Mouse (Mus musculus) stomach, embryonic 15.5 days (tissue): ENCODE data around the gene Vezf1. TPM values are rescaled to one million over a fixed set of nuclear protein-coding genes. Genes with fewer than 3 reads are reported as not detected.

ENCODE experiments used
- ATAC-seq: fragments of 200-750 bp; cut with Nextera tagmentation; 2 replicates; pipeline ENCODE4 v1.8.0; 2017; ENCODE audit warnings: low read depth, moderate number of reproducible peaks, moderate TSS enrichment; ENCODE audit not compliant: insufficient read depth, low FRiP score
- H3K27ac ChIP-seq: fragments of 300-500 bp; sonication (generic); 2 replicates; pipeline ENCODE4 v1.5.1; 2015; ENCODE audit warnings: mild to moderate bottlenecking, inconsistent platforms
- H3K27me3 ChIP-seq: fragments of 300-500 bp; sonication (generic); replicated peaks from 2 replicates; pipeline ENCODE4 v1.6.1; 2015; ENCODE audit warnings: inconsistent platforms
- H3K36me3 ChIP-seq: fragments of 300-500 bp; sonication (generic); 2 replicates; pipeline ENCODE4 v1.6.1; 2015; ENCODE audit warnings: inconsistent platforms
- H3K4me1 ChIP-seq: fragments of 300-500 bp; sonication (generic); 2 replicates; pipeline ENCODE4 v1.6.1; 2015; ENCODE audit warnings: inconsistent platforms
- H3K4me2 ChIP-seq: fragments of 300-500 bp; sonication (generic); 2 replicates; pipeline ENCODE4 v1.6.1; 2015; ENCODE audit warnings: mild to moderate bottlenecking, inconsistent platforms
- H3K4me3 ChIP-seq: fragments of 300-500 bp; sonication (generic); replicated peaks from 2 replicates; pipeline ENCODE4 v1.5.1; 2015; ENCODE audit warnings: inconsistent platforms
- H3K9ac ChIP-seq: fragments of 300-500 bp; sonication (generic); 2 replicates; pipeline ENCODE4 v1.6.1; 2015; ENCODE audit warnings: inconsistent platforms
- H3K9me3 ChIP-seq: fragments of 300-500 bp; sonication (generic); 2 replicates; pipeline ENCODE4 v1.6.1; 2016; ENCODE audit warnings: inconsistent platforms
- WGBS: fragments of 180-500 bp; shearing (Covaris S2); methylation state at CpG from one replicate; pipeline ENCODE4 v1.1.7; 2015; 5-methylcytosine and 5-hydroxymethylcytosine counted together
- polyA plus RNA-seq: library from polyadenylated mRNA; unstranded; fragments of >200 nt; fragmentation: Nextera tagmentation; extraction: Ambion mirVana; gene quantifications from 2 replicates; pipeline ENCODE4 v1.2.1, GENCODE M21; 2015

Vezf1 gene
- polyA plus RNA-seq, 1 experiment from 2014 or later, result 34.0 TPM

DNA sequence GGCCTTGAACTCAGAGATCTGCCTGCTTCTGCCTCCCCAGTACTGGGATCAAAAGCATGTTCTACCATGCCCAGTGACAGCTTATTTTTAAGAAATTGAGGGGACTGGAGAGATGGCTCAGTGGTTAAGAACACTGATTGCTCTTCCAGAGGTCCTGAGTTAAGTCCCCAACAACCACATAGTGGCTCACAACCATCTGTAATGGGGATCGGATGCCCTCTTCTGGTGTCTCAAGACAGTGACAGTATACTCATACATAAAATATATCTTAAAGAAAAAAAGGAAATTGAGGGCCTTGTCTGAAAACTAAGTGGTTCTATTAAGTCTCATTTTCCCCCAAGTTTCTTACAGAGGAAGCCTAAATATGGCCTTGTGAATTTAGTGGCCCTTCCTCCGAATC lies 10.3 kb upstream of the Vezf1 start:
- Histone ChIP-seq H3K27ac (no peak overlapping the region), H3K4me1 (no peaks in the 10 kb centered on the region), H3K36me3 (peaks cover 4% of the 10 kb centered on the region; the same call in 1 of the 2 replicates), H3K9me3 (no peaks in the 10 kb centered on the region), H3K27me3 (no peaks in the 10 kb centered on the region), H3K4me3 (no peak overlapping the region), H3K4me2 (no peak overlapping the region), H3K9ac (no peak overlapping the region)
- no peak for ATAC-seq
- WGBS, result 81% methylated on average over 2 of the region's 2 CpGs

DNA sequence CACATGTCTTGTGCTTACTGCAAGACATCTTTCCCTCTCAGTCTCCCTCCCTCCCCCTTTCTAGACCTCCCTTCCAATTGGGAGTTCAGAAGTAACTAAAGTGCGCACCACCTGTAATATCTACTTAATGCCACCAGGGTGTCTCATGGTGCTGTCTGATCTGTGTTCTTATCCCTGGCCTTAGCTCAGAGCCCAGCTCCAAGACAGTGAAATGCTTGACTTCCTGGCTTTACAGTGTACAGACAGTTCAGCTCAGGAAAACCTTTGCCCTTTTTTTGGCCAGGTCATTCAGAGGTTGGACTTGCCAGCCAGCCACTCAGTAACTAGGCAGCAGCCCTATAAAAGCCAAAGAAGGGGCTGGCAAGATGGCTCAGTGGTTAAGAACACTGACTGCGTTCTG lies 8.9 kb upstream of the Vezf1 start:
- no peak overlapping the region for H3K4me2 ChIP-seq
- peak; percentile 75 for ATAC-seq
- 45% methylated on average over 2 of the region's 2 CpGs for WGBS

DNA sequence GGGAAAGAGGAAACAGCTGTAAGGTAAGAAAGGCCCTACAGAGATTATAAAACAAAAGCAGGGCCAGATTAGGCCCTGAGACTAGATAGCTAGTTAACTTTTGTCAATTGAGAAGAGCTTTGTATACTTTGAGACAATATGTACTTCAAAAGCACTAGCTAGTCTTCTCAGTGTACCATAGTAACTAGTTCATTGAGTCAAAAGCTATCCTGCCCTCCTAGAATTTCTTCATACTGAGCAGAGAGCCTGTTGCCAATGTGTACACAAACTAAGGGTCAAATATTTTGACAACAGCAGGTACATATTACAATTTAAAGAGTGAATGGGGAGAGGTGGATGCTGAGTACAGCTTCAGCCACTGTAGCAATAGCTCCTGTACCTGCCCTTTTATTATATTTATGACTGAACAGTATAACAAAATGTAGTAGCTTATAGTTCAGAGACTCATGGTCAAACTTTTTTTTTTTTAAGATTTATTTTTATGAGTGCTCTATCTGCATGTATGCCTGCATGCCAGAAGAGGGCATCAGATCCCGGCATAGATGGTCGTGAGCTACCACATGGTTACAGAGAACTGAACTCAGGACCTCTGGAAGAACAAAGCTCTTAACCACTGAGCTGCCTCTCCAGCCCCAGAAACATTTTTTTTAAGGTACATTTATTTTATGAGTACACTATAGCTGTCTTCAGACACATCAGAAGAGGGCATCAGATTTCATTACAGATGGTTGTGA lies 6.0 kb upstream of the Vezf1 start:
- H3K27me3 ChIP-seq, result no peaks in the 10 kb centered on the region

More for the DNA sequence above, 8.9 kb upstream of the Vezf1 start:
- no peaks in the 10 kb centered on the region for H3K36me3 ChIP-seq
- no peaks in the 10 kb centered on the region for H3K9me3 ChIP-seq
- no peaks in the 10 kb centered on the region for H3K27me3 ChIP-seq
- no peak overlapping the region for H3K27ac ChIP-seq
- no peak overlapping the region for H3K9ac ChIP-seq
- H3K4me3 ChIP-seq, result no peak overlapping the region
- no peaks in the 10 kb centered on the region for H3K4me1 ChIP-seq

DNA sequence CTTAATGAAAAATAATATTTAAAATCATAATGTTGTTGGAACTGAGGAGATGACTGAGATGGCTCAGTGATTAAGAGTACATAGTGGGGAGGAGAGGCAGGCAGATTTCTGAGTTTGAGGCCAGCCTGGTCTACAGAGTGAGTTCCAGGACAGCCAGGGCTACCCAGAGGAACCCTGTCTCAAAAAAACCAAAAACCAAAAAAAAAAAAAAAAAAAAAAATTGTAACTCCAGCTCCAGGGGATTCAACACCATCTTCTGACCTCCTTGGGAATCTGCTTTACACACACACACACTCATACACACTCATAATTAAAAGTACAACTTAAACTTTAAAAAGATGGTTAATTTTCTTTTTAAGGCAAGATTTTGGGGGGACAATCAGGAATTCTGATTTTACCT lies 2.3 kb upstream of the Vezf1 start:
- ATAC-seq, result no peak

More for the DNA sequence above, 6.0 kb upstream of the Vezf1 start:
- WGBS, result 74% methylated on average over 2 of the region's 2 CpGs
- H3K27ac ChIP-seq, result no peak overlapping the region
- no peaks in the 10 kb centered on the region for H3K4me1 ChIP-seq
- no peaks in the 10 kb centered on the region for H3K36me3 ChIP-seq
- no peaks in the 10 kb centered on the region for H3K9me3 ChIP-seq
- H3K4me2 ChIP-seq, result no peak overlapping the region
- no peak overlapping the region for H3K9ac ChIP-seq
- H3K4me3 ChIP-seq, result no peak overlapping the region
- no peak for ATAC-seq

DNA sequence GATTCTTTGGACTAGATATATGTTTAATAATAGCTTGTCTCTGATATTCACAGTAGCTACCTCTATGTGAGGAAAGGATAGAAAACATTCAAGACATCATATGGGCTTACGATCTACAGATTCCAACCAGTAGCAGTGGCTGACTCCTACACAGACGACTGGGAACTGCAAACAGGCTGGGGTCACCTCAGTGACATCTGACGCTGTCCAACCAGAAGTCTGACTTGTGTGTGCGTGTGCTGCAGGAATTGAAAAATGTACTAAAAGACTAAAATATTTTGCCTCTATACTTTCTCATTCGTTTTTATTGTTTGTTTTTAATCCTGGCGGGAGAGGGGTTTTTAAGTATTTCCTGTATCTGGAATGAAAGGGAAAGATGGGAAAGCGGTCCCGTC lies 891 bp upstream of the Vezf1 start:
- H3K4me3 ChIP-seq, result peak overlapping the region; percentile 97
- H3K27me3 ChIP-seq, result no peaks in the 10 kb centered on the region
- no peaks in the 10 kb centered on the region for H3K36me3 ChIP-seq
- peak overlapping the region; percentile 91; the same call in 1 of the 2 replicates for H3K9ac ChIP-seq
- peak overlapping the region; percentile 98 for H3K27ac ChIP-seq
- peaks cover 18% of the 10 kb centered on the region for H3K4me1 ChIP-seq
- no peaks in the 10 kb centered on the region for H3K9me3 ChIP-seq
- 4% methylated on average over 8 of the region's 8 CpGs for WGBS
- ATAC-seq, result no peak
- H3K4me2 ChIP-seq, result peak overlapping the region; percentile 63

More for the DNA sequence above, 2.3 kb upstream of the Vezf1 start:
- Histone ChIP-seq H3K9me3 (no peaks in the 10 kb centered on the region), H3K27ac (no peak overlapping the region), H3K9ac (no peak overlapping the region), H3K4me2 (no peak overlapping the region), H3K36me3 (no peaks in the 10 kb centered on the region), H3K4me1 (peaks cover 5% of the 10 kb centered on the region; the same call in 1 of the 2 replicates), H3K4me3 (no peak overlapping the region), H3K27me3 (no peaks in the 10 kb centered on the region)

DNA sequence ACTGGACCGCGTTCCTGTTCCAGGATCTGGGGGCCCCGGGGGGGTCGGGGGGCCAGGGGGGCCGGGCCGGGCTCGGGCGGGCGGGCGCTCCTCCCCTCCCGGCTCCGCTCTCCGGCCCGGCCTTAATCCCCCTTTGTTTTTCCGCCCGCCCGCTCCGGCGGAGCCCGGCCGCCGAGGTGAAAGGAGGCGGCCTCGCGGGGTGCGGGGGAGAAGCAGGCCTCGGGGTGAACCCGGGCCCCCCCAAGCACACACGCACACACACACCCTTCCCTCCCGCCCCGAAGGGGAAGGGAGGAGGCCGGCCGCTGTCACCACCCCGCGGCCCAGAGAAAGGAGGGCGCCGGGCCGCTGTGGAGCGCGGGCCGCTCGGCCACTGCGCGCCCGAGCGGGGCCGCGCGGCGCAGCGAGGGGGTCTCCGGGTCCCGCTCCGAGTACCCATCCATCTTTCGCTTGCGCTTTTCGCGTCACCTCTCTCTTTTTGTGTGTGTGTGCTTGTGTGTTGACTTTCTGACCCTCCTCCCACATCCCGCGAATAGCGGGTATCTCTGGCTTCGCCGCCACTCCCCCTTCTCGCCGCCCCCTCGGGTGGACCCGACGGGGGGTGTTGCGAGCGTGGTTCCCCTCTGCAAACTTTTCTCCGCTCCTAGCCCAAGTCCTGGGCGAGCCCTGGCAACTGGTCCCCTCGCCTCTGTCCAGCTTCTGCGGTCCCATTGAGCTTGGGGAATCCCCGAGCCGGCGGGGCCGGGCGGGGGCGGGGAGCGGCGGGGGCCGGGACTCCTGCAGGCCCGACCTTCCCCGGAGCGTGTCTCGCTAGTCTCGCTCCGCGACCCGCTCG lies 549 bp downstream of the Vezf1 start:
- Histone ChIP-seq H3K27ac (peak overlapping the region; percentile 98), H3K4me1 (peaks cover 18% of the 10 kb centered on the region), H3K9me3 (no peaks in the 10 kb centered on the region), H3K4me3 (peak overlapping the region; percentile 97), H3K9ac (peak overlapping the region; percentile 91), H3K27me3 (no peaks in the 10 kb centered on the region), H3K4me2 (peak overlapping the region; percentile 67), H3K36me3 (peaks cover 2% of the 10 kb centered on the region; the same call in 1 of the 2 replicates)
- WGBS, result under 1% methylated on average over 66 of the region's 92 CpGs
- peak; percentile 75 for ATAC-seq

DNA sequence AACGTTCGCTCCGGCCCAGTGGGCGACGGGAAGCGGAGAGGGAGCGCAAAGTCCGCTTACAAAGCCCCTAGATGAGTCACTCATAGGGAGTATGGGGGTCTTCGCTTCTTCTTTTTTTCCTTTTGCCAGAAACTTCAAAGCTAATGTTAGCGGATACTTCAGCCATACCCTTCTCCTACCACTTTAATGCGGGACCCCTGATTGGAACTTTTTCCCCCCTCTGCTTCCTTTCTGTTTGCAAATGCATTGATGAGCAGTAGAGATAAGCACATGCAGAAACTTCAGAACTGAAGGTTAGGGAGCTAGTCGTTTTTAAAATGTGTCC lies 1.1 kb downstream of the Vezf1 start:
- Histone ChIP-seq H3K27me3 (no peaks in the 10 kb centered on the region), H3K4me1 (peaks cover 18% of the 10 kb centered on the region), H3K9ac (peak overlapping the region; percentile 91), H3K9me3 (no peaks in the 10 kb centered on the region), H3K4me3 (peak overlapping the region; percentile 97), H3K27ac (peak overlapping the region; percentile 98), H3K36me3 (peaks cover 3% of the 10 kb centered on the region; the same call in 1 of the 2 replicates), H3K4me2 (peak overlapping the region; percentile 67)
- ATAC-seq, result no peak
- WGBS, result under 1% methylated on average over 12 of the region's 12 CpGs

DNA sequence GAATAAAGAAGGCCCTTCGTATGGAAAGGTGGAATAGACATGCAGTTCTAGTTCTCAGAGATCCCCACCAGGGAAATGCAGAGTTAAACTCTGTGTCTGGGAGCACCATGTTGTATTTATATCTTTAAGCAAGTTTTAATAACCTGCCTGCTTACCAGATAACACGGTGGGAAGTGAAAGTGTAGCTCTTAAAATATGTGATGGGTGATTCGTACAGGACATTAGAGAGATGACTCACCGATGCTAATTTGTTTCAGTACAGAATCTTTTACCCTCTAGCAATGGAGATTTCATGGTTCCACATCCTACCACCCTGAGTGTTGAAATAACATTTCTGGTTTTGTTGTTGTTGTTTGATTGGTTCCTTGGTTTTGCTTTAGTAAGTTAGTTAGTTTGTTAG lies 2.3 kb downstream of the Vezf1 start:
- Histone ChIP-seq H3K27ac (no peak overlapping the region), H3K36me3 (peaks cover 3% of the 10 kb centered on the region; the same call in 1 of the 2 replicates), H3K4me3 (peak overlapping the region; percentile 11; the same call in 1 of the 2 replicates), H3K9ac (no peak overlapping the region), H3K27me3 (no peaks in the 10 kb centered on the region), H3K4me2 (peak overlapping the region; percentile 67), H3K9me3 (no peaks in the 10 kb centered on the region), H3K4me1 (peaks cover 21% of the 10 kb centered on the region)
- WGBS, result 29% methylated on average over 4 of the region's 4 CpGs
- ATAC-seq, result no peak

DNA sequence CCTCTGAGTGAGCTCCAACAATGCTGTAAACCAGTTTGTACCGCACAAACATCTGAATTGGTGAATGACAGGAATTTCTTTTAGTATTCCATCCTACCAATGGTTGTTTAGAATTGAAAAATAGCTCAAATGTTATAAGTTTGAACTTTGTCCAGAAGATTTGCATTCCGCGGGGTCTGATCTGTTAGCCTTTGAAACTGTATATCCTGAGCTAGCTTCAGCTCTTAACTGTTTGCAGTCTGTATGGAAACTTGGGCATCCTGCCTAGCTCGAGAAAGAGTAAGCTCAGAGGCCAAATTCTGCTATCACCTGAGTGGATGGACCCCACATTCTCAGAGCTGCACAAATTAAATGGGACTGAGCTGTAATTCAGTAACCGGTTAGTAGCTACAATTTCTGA lies 3.0 kb downstream of the Vezf1 start:
- H3K27ac ChIP-seq, result no peak overlapping the region
- no peak overlapping the region for H3K4me3 ChIP-seq
- H3K4me2 ChIP-seq, result peak overlapping the region; percentile 67

DNA sequence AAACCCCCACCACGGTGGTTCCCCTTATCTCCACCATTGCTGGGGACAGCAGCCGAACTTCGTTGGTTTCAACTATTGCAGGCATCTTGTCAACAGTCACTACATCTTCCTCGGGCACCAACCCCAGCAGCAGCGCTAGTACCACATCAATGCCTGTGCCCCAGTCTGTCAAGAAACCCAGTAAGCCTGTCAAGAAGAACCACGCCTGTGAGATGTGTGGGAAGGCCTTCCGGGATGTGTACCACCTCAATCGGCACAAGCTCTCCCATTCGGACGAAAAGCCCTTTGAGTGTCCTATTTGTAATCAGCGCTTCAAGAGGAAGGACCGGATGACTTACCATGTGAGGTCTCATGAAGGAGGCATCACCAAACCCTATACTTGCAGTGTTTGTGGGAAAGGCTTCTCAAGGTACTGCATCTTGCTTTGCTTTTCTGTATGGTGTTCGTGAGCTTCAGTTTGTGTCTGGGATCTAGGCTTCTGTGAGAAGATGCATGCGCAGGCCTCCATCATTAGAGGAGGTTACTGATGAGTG lies 5.3 kb downstream of the Vezf1 start:
- no peak for ATAC-seq
- Histone ChIP-seq H3K27ac (no peak overlapping the region), H3K9me3 (no peaks in the 10 kb centered on the region), H3K36me3 (peaks cover 13% of the 10 kb centered on the region), H3K27me3 (no peaks in the 10 kb centered on the region), H3K4me2 (no peak overlapping the region), H3K4me1 (peaks cover 21% of the 10 kb centered on the region), H3K9ac (no peak overlapping the region), H3K4me3 (no peak overlapping the region)
- WGBS, result 79% methylated on average over 14 of the region's 14 CpGs

More for the DNA sequence above, 3.0 kb downstream of the Vezf1 start:
- no peak overlapping the region for H3K9ac ChIP-seq
- peaks cover 21% of the 10 kb centered on the region for H3K4me1 ChIP-seq
- no peaks in the 10 kb centered on the region for H3K27me3 ChIP-seq
- 35% methylated on average over 5 of the region's 5 CpGs for WGBS
- no peaks in the 10 kb centered on the region for H3K9me3 ChIP-seq
- peaks cover 5% of the 10 kb centered on the region; the same call in 1 of the 2 replicates for H3K36me3 ChIP-seq
- ATAC-seq, result no peak

DNA sequence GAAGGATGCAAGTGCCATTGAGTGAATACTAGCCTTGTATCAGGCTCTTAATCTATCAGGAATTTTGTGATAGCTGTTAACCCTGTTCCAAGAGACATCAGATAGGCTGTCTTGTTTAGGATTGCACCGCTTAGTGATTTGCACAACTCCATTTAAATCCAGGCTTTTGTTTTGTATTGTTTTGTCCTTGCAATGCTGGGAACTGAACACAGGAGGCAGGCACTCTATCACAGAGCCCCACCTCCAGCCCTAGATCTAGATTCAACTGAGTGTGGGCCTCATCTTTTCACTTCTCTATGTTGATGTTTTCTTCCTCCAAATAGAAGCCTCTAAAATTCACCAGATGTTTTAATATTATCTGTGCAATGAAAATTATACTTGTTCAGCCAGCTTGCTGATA lies 7.6 kb downstream of the Vezf1 start:
- H3K4me1 ChIP-seq, result peaks cover 16% of the 10 kb centered on the region
- no peaks in the 10 kb centered on the region for H3K9me3 ChIP-seq
- H3K9ac ChIP-seq, result no peak overlapping the region
- no peak for ATAC-seq
- H3K27ac ChIP-seq, result no peak overlapping the region
- no peak overlapping the region for H3K4me2 ChIP-seq
- H3K27me3 ChIP-seq, result no peaks in the 10 kb centered on the region
- WGBS, result 71% methylated on average over 1 of the region's 1 CpGs
- peaks cover 32% of the 10 kb centered on the region for H3K36me3 ChIP-seq
- no peak overlapping the region for H3K4me3 ChIP-seq

DNA sequence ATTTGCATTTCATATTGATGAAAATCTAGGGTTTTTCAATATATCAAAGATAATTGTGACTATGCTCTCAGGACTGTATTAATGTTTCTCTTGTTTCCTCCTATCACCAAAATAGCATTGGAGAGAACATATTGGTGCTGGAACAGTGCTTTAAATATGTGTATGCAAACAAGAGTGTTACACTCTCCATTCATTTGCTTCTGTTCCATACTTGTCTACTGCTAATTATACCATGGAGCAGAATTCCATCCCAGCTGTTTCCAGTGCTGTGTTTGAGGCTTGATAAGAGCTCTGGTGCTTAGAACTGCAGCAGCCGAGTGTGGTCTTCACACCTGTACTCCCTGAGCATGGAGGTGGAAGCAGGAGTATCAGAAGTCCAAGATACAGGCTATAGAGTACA lies 8.3 kb downstream of the Vezf1 start:
- 70% methylated on average over 1 of the region's 1 CpGs for WGBS
- Histone ChIP-seq H3K36me3 (peaks cover 36% of the 10 kb centered on the region), H3K4me1 (0 out of 2 replicates have a peak, but pooled peaks cover 9% of the 10 kb centered on the region), H3K4me3 (no peak overlapping the region), H3K27ac (no peak overlapping the region), H3K4me2 (no peak overlapping the region), H3K27me3 (no peaks in the 10 kb centered on the region), H3K9me3 (no peaks in the 10 kb centered on the region), H3K9ac (no peak overlapping the region)
- ATAC-seq, result no peak
